Mouse (Mus musculus): Measurements from ENCODE around the gene Ticam1.
"Not testable (repeated sequence)": the region's sequence is repeated elsewhere in the genome, so short reads cannot be mapped to it uniquely, and the experiment has no call there.

The Ticam1 gene

GRCm38 (mm10) chr17:56264020-56264419, 12.6 kb downstream of the Ticam1 start:
- peak; percentile 89 for DNase-seq (ENCODE audit: low read depth, low spot score)

DNA sequence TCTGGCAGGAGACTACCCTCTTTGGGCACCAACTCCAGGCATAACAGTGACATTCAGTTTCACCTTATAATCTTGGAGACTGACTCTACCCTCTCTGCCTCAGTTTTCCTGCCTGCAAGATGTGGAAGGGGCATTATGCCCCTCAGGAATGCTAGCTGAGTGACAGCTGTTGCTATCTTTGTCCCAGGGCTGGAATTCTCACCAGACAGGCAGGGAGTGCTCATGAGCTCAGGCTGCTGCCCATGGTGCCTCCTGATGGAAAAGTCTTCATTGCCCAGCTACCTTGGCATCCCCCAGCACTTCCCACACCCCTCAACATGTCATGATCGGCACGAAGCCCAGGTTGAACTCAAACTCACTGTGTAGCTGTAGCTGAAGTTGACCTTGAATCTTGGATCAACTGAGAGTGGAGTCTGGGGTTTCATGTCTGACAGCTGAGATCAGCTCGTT, 13.9 kb downstream of the Ticam1 start:
- DNase-seq (ENCODE audit: low read depth, low spot score) = no peak

- no peak for DNase-seq (ENCODE audit: low read depth, low spot score)
These were observed 15.4 kb downstream of the Ticam1 start for GRCm38 (mm10) chr17:56261166-56261565.

GRCm38 (mm10) chr17:56259301-56260037, 17.1 kb downstream of the Ticam1 start:
- DNase-seq (ENCODE audit: low read depth, low spot score) = no peak

DNA sequence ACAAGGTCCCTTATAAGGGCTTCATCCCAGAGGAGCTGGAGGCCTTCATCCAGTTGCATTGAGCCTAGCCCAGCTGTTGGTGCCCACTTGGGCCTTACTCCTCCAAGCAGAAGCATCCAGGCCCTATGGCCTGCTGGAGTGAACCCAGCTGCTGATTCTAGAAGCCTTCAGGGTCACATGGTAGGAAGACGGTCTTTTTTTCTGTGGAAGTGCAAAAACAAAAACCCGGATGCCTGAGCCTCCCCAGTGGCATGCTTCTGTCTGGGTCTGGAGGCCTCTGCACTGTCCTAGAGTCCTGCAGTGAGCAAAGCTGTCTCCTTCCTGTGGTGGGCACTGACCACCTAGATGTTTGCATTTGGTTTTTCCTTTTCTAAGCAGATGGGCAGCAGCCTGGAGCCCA, 17.8 kb downstream of the Ticam1 start:
- DNase-seq (ENCODE audit: low read depth, low spot score) = not testable (repeated sequence)

- DNase-seq (ENCODE audit: low read depth, low spot score) = not testable (repeated sequence)
These were observed 18.3 kb downstream of the Ticam1 start for GRCm38 (mm10) chr17:56258269-56258668.

- no peak for DNase-seq (ENCODE audit: low read depth, low spot score)
These were observed 19.2 kb downstream of the Ticam1 start for GRCm38 (mm10) chr17:56257181-56257894.

DNA sequence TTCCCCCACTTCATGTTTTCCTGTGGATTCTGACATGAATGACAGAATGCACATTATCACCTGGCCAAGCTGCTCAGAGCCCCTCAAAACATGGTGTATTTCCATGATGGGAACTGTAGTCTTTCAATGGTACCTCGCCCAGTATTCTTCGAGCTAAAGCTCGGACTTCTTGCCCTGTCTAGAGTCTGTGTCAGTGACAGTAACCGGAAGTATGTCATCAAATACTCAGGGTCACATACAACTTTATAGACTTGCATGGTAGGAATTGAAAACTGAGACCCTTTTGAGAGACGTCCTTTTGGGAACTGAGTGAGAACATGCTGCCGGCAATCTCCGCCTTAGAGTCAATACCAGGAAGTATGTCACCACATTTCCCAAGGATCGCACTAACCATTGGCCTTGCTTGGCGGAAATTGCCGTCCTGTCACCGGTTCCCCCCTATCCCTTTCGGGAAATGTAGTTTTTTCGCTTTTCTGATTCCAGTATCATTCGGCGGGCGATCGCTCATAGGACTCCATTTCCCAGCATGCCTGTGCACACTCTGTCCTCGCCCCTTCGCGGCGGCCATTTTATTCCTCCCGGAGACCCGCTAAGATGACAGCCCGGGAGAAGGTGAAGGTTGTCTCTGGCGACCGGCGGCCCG, 20.2 kb downstream of the Ticam1 start, which contains the start of gene Fem1a:
Gene Fem1a, plus strand, starts transcription at position 572 of the 643 bp plus-strand sequence.
- DNase-seq (ENCODE audit: low read depth, low spot score) = peak; percentile 100

- DNase-seq (ENCODE audit: low read depth, low spot score) = peak; percentile 100
These were observed 20.7 kb downstream of the Ticam1 start for GRCm38 (mm10) chr17:56255863-56256238.

DNA sequence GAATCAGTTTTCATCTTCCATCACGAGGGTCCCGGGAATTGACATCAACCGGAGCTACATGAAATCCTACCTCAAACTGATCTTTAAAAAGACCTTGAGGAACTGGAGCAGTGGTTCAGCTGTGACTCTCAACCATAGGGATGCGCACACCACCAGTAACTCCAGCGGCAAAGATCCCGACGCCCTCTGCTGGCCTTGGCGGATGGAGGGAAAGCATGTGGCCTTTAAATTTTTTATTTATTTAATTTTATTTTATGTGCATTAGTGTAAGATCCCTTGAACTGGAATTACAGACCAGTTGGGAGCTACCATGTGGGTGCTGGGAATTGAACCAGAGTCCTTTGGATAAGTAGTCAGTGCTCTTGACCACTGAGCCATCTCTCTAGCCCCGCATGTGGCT, 21.2 kb downstream of the Ticam1 start:
- DNase-seq (ENCODE audit: low read depth, low spot score) = peak; percentile 86

- DNase-seq (ENCODE audit: low read depth, low spot score) = no peak
These were observed 21.9 kb downstream of the Ticam1 start for GRCm38 (mm10) chr17:56254695-56255094.

GRCm38 (mm10) chr17:56251136-56251829, 25.3 kb downstream of the Ticam1 start:
- peak; percentile 85 for DNase-seq (ENCODE audit: low read depth, low spot score)

GRCm38 (mm10) chr17:56245608-56246007, 31.0 kb downstream of the Ticam1 start:
- no peak for DNase-seq (ENCODE audit: low read depth, low spot score)

DNA sequence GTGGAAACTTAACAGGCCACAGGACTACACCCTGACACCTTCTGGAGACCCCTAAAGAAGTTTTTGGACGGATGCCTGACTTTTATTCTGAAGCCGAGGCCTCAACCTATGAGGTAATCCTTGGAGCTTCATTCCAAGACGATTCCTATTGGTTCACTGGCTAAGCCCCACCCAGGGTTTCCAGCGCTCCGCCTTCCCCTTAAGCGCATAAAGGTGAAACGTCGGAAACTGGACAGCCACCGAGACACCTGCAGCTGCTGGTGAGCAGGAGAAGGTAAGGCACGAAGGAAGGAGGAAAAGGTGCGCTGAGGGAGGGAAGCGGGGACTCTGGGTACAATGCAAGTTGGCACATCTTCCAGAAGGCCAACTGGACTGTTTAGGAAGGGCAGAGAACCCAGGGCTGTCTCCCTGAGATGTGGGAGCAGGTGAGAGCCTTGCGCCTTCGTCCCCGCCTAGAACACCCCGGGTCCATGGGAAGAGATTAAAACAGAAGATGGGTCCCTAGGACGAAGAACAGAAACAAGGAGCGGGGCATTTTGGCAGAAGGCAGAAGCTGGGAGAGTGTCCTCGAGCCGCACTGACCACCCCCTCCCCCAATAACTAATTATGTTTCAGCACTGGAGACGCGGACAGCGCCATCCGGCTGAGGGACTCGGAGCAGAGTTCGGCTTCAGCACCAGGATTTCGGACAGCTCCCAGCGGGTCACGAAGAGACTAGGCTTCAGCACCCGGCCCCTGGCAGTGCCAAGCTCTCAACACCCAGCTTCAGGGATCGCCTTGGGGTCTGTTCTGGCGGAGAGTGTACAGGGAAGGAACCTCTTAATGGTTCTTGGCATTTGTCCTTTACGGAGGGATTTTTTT, 34.8 kb downstream of the Ticam1 start:
- DNase-seq (ENCODE audit: low read depth, low spot score) = peak; percentile 88

- DNase-seq (ENCODE audit: low read depth, low spot score) = no peak
These were observed 42.6 kb downstream of the Ticam1 start for GRCm38 (mm10) chr17:56233818-56234469.

DNA sequence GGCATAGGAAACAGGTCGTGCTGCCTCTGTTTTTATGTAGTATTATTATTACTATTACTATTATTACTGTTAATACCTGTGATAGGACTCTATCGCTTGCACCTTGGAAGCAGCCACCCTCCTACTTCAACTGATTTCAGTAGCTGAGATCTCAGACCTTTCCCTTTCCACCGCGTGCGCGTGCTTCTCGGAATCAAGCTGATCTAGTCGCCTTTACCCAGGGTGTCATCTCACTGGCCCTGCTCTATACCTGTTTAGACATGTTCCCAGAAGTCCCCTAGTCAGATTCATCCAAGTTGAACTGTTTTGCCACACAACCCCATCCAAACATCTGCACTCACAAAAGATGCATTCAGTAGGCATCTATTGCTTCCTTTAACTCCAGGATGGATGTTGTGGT, 43.2 kb downstream of the Ticam1 start:
- no peak for DNase-seq (ENCODE audit: low read depth, low spot score)

- no peak for DNase-seq (ENCODE audit: low read depth, low spot score)
These were observed 46.6 kb downstream of the Ticam1 start for GRCm38 (mm10) chr17:56229943-56230342.

GRCm38 (mm10) chr17:56226566-56226965, 50.0 kb downstream of the Ticam1 start:
- DNase-seq (ENCODE audit: low read depth, low spot score) = peak; percentile 58

- DNase-seq (ENCODE audit: low read depth, low spot score) = no peak
These were observed 51.7 kb downstream of the Ticam1 start for GRCm38 (mm10) chr17:56224916-56225315.

- DNase-seq (ENCODE audit: low read depth, low spot score) = peak; percentile 78
These were observed 56.8 kb downstream of the Ticam1 start for GRCm38 (mm10) chr17:56219805-56220204.
